Mouse (Mus musculus): ENCODE measurements at regions not wholly inside any gene's neighbourhood (a gene's known extent, or its start where the extent isn't known, plus 50 kb on each side); places are given as distances from the start of the nearest gene placed in this dataset.

- DNase-seq (ENCODE audit: low spot score in 2 of 2): no peak
Measured at GRCm38 (mm10) chr5:16424745-16425144, 128.6 kb upstream of the Hgf start.

GRCm38 (mm10) chr5:16425302-16425701 lies 128.0 kb upstream of the Hgf start:
- no peak for DNase-seq (ENCODE audit: low spot score in 2 of 2)

DNA sequence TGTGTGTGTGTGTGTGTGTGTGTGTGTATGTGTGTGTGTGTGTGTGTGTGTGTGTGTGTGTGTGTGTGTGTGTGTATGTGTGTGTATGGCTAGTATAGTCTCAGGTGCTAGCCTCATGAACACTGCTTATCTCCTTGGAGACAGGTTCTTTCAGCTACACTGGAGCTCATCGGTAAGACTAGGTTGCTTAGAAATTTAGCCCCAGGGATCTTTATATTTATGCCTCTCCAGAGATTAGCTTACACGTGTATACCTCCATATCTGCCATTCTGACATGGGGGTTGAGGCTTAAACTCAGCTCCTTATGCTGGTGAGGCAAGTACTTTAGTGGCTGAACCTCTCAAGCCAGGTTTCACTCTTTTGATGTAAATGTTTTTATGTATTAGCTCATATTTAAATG lies 127.0 kb upstream of the Hgf start:
- DNase-seq (ENCODE audit: low spot score in 2 of 2): no peak

DNA sequence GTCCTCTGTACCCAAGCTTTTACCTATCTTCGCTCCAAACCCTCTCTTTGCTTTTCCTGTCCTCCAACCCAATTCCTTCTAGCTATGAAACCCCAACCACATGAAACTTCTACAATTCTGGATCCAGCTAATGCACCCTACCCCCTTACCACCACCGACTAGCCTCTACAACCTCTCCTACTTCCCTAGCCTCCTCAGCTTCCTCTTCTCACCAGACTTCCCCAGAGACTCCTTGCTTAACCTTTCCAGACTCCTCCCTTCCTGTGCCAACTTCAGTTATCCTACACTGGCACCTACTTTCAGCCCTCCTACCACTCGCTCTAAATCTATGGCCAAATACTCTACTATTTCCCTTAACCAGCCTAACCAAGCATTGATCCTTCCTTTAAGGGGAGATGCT lies 118.7 kb upstream of the Hgf start:
- DNase-seq (ENCODE audit: low spot score in 2 of 2): no peak

GRCm38 (mm10) chr5:16445056-16445455 lies 108.2 kb upstream of the Hgf start:
- no peak for DNase-seq (ENCODE audit: low spot score in 2 of 2)

DNA sequence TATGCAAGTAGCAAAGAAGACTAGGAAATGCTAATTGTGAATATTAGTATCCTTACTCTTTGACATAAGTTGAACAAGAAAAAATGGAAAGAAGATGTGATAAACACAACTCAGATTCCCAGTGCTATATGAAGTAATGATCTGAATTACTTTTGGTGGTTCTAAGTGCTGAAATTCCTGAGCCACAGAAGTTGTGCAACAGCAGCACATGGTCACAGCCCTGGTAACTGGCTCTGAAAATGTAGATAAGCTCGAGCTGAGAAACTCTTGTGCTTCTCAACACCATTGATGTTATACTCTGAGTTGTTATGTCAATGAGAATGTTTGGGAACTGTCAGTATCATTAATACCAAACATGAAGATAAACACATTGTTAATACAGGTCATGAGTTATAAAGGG lies 106.3 kb upstream of the Hgf start:
- DNase-seq (ENCODE audit: low spot score in 2 of 2): no peak

- no peak for DNase-seq (ENCODE audit: low spot score in 2 of 2)
Measured at GRCm38 (mm10) chr5:16461795-16462194, 91.5 kb upstream of the Hgf start.

- no peak for DNase-seq (ENCODE audit: low spot score in 2 of 2)
Measured at GRCm38 (mm10) chr5:16466266-16466665, 87.0 kb upstream of the Hgf start.

DNA sequence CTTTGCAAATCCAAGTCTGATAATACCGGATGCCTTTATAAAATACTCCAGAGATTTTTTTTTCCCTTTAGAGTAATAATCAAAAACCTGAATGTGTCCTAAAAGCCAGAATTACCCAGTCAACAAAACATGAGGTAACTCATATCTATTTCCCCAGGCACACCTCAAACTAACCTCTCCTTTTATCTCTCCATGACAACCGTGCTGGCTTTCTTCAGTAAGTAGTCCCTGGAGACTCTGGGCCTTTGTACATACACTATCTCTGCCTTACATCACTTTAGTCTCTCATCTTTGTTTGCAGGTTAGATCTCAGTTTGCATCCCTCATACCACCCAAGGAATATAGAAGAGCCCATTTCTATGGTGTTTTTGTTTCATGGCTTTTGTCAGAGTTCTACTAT lies 84.7 kb upstream of the Hgf start:
- no peak for DNase-seq (ENCODE audit: low spot score in 2 of 2)

GRCm38 (mm10) chr5:16469221-16469620 lies 84.1 kb upstream of the Hgf start:
- DNase-seq (ENCODE audit: low spot score in 2 of 2): no peak

GRCm38 (mm10) chr5:16469644-16470275 lies 83.5 kb upstream of the Hgf start:
- peak; percentile 6 to 18 for DNase-seq (ENCODE audit: low spot score in 2 of 2)

- DNase-seq (ENCODE audit: low spot score in 2 of 2): no peak
Measured at GRCm38 (mm10) chr5:16470366-16470982, 82.8 kb upstream of the Hgf start.

DNA sequence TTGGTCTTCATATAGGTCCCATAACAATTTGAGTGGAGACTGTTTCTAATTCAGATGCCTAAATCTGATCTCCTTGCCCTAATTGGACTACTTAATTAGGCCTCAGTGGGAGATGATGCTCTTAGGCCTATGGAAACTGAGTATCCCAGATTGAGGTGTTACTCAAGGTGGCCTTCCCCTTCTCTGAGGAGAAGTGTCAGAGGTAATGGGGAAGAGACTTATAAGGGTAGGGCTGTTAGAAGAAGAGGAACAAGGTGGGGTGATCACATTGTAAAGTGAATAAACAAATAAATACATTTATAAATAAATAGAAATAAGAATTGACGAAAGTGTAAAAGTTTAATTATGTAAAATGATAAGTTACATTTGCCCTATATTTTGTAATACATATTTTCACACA lies 65.3 kb upstream of the Hgf start:
- DNase-seq (ENCODE audit: low spot score in 2 of 2): no peak

DNA sequence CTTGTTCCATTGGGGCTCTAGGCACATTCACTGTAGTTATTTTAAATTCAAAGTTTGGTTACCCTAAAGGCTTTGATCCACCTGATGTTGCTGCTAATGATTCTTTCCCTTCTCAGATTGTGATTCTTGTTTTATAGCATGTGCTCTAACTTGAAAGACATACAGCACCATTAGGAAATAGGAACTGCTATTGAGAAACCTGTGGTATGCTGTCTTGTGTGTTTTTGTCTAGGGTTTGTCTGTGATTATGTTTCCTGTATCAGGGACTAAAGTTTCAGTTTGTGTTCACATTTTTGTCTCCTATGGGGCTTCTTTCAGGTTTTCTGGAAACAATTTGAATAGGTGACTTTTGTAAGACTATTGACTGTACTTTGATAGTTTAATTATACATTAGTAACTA lies 63.5 kb upstream of the Hgf start:
- no peak for DNase-seq (ENCODE audit: low spot score in 2 of 2)

GRCm38 (mm10) chr5:16499891-16500290 lies 53.4 kb upstream of the Hgf start:
- DNase-seq (ENCODE audit: low spot score in 2 of 2): no peak
